Mouse (Mus musculus) layer of hippocampus, adult 11-12 months (tissue): ENCODE measurements at regions not wholly inside any gene's neighbourhood (a gene's known extent, or its start where the extent isn't known, plus 50 kb on each side); places are given as distances from the start of the nearest gene placed in this dataset.

ENCODE experiments used
- DNase-seq: peaks from one replicate; pipeline ENCODE4 v3.0.0; 2022; ENCODE audit warnings: low spot score

DNA sequence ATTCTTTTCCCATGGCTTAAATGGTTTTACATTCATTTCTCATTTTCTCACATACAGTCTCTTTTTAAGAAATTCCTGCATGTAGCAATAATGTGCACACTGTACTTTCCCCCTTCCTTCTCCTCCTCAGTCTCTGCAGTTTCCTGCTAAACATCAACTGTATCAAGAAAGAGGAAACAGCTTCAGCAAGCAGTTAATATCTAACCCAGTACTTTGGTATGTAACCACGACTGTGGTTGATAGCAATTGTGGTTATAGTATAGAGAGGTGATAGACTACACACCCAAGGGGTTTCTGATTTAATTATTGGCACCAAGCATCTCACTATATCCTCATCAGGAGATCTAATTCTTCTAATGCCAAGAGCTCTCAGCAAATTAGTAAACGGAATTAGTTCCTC, 52.8 kb upstream of the Eci2 start:
- no peak for DNase-seq

DNA sequence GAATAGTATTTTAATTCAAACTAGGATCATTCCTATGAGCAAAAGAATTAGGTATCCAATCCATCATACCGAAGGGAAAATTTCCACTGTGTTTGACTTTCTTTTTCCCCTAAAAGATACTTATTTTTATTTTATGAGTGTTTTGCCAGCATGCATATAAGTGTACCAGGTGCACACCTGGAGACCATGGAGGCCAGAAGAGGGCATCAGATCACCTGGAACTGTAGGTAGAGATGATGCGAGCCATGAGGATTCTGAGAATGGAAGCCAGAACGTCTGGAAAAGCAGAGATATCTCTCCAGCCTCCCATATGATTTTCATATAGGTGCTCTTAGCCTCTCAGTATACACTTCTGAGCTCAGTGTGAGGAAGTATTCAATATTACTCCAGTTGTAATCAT, 58.5 kb upstream of the Eci2 start:
- no peak for DNase-seq

- DNase-seq: peak; percentile 50
Observed at GRCm38 (mm10) chr13:35087246-35088040, 60.5 kb upstream of the Eci2 start.

- DNase-seq: no peak
Observed at GRCm38 (mm10) chr13:35091155-35091554, 64.3 kb upstream of the Eci2 start.

DNA sequence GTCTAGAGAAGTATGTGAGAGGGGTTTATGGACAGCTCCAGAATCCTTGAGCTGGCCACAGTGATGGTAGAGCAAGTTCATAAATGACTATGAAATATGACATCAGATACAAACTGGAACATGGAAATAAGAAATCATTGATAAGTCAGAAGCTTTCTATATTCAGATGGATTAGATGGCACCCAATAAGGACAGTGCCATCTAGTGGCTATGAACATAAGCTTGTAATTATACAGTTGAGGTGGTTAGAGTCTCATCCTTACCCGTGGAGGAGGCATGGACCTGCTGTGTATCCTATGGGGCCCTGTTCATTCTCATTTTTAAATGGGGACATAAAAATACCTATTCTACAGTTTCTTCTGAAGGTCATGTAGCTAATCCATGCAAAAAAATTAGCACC, 92.9 kb upstream of the Eci2 start:
- no peak for DNase-seq

DNA sequence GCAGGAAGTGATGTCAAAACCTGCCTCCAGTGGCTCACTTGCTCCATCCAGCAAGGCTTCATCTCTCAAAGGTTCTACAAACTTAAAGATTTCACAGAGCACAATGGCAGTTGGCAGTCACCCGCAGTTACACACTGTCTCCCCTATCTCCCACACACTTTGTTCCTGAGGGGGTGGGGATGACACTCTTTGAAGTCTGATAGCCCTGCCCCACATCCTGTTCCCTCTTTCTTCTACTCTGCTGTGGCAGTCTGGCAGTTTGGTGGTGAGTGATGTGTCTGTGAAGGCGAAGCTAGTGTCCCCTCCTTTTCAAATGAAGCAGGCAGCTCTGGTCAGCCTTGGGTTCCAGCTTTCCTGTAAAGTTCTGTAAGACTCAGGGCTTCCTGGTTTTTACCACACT, 102.6 kb upstream of the Eci2 start:
- DNase-seq: no peak

DNA sequence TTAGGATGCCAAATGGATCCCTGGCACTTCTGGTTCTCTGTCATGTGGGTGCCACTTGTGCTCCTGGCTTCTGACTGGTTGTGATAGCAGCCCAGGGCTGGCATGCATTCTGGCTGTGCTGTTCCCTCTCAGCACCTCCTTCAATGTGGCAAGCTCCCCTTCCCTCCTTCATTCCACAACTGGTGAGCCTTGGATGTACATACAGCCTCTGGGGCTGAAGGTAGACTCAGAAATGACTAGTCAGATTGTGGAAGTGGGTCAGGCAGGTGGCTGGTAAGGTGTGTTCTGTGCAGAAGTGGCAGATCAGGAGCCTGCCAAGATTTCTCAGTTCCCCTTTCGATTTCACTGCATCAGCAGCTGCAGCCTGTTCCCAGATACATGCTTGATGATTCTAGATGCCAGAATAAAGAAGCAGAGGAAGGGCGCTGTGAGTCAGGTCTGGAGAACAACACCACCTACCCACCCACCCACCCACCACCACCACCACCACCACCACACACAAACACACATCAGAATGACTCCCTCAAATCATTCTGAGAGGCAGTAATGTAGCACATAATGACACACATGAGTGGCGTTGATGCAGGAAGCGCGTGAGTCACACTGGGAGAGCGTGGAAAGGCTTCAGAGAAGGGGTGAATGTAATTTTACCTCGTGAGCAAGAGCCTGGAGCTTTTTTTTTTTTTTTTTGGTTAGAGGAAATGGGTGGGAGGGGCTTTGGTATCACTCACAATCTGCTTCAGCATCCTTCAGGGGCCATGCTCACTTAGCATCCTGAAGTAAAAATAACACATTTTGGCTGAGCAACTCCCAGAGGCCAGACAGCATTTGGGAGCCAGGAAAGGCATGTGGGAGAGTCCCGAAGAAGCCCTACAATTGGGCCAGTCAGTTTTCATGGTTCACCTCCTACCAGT, 104.6 kb upstream of the Eci2 start:
- peak; percentile 49 for DNase-seq

- no peak for DNase-seq
Observed at GRCm38 (mm10) chr13:35151629-35152028, 124.7 kb upstream of the Eci2 start.

DNA sequence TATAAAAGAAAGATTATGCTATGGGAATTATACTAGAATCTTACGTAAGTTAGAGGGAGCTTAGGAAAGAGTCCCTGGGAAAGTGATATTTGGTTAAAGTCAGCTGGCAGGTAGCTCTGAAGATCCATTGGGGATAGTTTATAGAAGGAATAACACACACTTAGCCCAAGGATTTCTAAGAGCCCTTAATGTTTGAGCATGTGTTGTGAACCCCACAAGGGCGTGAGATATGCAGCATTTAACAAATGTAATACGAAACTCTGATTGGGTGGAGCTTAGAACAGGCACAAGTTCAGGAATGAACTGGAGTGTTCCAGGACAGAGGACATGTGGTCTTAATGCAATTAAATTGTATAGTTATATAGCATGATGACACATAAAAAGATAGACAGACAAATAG, 132.6 kb upstream of the Eci2 start:
- DNase-seq: no peak

- DNase-seq: no peak
Observed at GRCm38 (mm10) chr13:35160767-35161166, 133.9 kb upstream of the Eci2 start.

DNA sequence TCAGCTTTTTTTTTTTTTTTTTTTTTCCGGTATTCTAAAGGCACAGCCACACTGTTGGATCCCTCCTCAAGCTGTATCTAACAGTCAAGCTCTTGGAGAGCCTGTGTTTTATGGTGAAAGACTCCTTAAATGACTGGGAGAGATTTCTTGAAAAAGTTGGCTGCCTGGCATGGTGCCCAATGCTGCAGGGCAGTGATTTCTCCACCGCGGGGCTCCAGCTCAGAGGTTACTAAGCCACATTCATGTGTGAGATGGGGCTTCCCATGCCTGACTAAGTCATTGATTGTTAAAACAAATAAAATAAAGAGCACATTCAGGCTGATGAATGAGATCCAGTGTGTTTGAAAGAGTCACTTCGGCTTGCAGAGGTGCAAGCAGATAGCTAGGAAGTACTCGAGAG, 139.2 kb upstream of the Eci2 start:
- peak; percentile 6 for DNase-seq

- DNase-seq: no peak
Observed at GRCm38 (mm10) chr13:35166831-35167541, 140.1 kb upstream of the Eci2 start.

DNA sequence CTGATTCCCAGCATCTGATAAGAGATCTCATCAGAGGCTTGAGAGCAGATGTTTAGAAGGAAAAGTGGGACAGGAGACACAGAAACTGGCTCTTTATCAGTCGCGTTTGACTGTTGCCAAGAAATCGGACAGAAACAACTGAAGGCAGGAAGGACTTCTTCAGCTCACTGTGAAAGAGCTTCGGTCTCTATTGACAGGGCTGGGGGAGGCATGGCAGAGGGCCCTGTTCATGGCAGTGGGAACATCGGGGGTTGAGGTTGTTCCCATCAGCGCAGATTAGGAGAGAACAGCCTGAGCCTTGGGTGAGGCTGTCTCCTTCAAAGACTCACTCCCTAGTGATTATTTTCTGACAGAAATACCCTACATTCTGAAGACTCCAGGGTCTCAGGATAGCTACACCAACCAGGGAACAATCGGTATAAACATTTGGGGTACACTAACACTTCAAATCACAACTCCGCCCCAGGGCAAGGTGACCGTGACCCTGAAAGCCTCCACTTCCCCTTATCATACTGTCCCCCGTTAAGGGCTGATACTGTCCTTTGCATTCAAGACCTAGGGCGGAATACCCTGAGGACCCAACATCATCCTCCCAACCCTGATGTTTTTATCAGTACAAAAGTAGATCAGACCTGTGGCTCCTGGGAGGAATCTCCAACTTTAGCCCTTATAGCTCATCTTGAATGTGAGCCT, 144.8 kb upstream of the Eci2 start:
- no peak for DNase-seq

DNA sequence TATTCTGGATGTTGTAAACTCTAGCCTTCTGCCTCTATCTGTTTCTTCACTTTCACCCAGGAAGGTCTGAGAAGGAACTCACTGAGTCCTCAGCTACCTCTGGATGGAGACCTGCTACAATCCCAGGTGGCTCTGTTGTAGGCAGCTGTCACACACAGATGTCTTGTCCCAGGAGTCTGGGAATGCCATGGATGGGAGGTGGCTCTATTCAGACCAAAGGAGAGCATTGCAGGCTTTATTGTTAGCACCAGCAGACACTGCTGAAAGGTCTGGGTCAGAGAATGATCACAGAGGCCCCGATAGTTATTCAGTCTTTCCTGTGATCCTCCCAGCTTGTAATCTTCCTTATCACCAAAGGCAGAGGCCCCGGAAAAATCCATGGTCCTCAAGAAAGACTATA, 146.6 kb upstream of the Eci2 start:
- DNase-seq: no peak

DNA sequence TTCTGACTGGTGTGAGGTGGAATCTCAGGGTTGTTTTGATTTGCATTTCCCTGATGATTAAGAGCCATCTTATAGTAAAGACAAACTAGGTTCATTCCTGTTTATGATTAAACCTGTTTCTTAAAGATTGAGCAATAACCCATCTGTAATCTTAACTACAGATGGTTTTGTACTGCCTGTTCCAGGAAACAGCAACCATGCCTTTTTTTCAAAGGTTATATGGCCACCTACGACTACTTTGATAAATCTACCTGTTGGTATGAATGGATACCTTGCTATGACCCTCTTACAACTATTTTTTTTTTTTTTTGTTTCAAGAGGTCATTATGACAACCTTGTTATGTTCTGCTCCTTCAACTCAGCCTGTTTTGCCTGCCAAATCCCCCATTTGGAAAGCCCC, 148.7 kb upstream of the Eci2 start:
- no peak for DNase-seq

GRCm38 (mm10) chr13:35177305-35177704, 150.4 kb upstream of the Eci2 start:
- DNase-seq: no peak

DNA sequence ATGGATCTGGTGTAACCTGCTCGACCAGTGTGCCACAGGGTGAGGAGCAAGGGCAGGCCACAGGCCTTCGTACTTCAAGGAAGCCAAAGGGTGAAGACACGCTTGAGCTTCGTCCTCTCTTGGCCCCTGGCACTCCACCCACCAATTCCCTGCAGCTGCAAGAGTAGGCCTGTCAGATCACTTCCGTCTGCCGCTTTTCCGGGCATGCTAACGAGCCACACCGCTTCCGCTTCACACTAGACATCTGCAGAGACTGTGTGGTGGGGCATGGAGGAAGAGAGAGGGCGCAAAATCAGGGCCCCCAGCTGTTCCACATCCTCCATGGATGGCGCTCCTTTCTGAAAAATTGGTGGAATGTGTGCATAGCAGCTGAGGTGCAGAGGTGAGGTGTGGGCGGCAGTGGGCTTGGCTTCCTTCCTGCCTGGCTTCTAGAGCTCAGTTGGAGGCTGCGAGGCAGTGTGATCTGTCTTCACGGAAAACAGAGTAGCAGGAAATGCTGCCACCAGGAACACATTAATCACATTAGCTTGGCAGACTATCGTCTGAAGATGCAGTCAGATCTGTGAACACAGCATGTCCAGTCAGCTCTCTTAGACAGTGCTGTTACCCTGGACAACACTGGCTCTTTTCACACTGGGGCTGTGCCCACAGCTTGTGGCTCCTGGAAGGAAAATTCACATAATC, 162.3 kb upstream of the Eci2 start:
- peak; percentile 22 for DNase-seq

GRCm38 (mm10) chr13:35202069-35202468, 175.2 kb upstream of the Eci2 start:
- DNase-seq: no peak

DNA sequence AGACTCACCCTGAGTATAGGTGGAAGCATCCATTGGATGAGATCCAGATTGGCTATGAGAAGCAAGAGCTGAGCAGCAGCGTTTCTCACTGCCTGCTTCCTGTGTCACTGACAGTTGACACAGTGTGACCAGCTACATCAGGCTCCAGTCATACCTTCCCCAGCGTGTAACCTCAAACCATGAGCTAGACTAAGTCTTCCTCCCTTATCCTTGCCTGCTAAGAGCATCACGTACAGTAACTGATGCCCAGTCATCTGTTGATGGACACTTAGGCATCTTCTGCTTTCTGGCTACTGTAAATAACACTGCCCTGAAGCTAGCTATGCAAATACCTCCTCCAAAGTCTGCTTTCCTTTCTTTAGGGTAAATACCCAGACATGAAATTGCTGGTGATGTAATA, 181.4 kb upstream of the Eci2 start:
- DNase-seq: no peak

DNA sequence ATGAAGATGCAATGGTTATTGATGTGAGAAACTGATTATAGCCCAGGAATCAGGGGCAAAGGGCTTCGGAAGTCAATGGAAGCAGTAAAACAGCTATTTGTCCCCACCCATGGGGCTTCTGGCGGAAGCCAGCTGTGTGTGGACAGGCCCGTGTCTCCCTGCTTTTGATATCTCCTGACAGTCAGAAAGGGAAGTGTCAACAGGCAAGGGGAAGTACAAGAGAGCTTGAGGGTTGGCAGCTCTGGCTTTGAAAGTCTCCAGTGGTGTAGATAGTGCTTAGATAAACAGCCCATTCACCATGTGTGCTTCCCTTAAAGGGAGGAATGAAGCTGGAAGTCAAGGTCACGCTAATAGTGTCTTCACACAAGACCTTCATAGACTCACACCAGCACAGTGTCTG, 182.7 kb upstream of the Eci2 start:
- DNase-seq: no peak

DNA sequence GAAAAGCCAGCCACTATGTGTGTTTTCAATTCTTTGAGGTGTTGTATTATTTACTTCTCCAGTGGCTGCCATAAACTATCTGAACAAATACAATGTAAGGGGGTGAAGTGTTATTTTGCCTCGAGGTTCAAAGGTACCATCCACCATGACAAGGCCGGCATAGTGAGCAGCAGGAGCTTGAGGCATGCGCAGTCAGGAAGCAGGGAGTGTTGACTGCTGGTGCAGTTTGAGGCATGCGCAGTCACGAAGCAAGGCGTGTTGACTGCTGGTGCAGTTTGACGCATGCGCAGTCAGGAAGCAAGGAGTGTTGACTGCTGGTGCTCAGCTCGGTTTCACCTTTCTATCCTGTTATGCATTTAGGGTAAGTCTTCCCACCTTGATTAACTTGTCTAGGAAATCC, 184.9 kb upstream of the Eci2 start:
- no peak for DNase-seq

GRCm38 (mm10) chr13:35212276-35212675, 185.4 kb upstream of the Eci2 start:
- DNase-seq: no peak
